Mouse (Mus musculus): Measurements from ENCODE around the gene Ptpra.
"Not testable (repeated sequence)": the region's sequence is repeated elsewhere in the genome, so short reads cannot be mapped to it uniquely, and the experiment has no call there.

Ptpra gene

GRCm38 (mm10) chr2:130491162-130491561 lies 41.1 kb downstream of the Ptpra start:
- Histone ChIP-seq H3K36me3 (ENCODE audit: control insufficient read depth, insufficient read depth, low read length, poor library complexity, severe bottlenecking) (no peaks in the 10 kb centered on the region), H3K27me3 (ENCODE audit: control insufficient read depth, insufficient read depth, low read length, poor library complexity, severe bottlenecking) (no peaks in the 10 kb centered on the region)
- DNase-seq (ENCODE audit: low read depth, low spot score): no peak

GRCm38 (mm10) chr2:130491587-130491986 lies 41.5 kb downstream of the Ptpra start:
- H3K27me3 ChIP-seq (ENCODE audit: control insufficient read depth, insufficient read depth, low read length, poor library complexity, severe bottlenecking): no peaks in the 10 kb centered on the region
- H3K36me3 ChIP-seq (ENCODE audit: control insufficient read depth, insufficient read depth, low read length, poor library complexity, severe bottlenecking): no peaks in the 10 kb centered on the region
- DNase-seq (ENCODE audit: low read depth, low spot score): no peak

- not testable (repeated sequence) for DNase-seq (ENCODE audit: low read depth, low spot score); H3K36me3 ChIP-seq (ENCODE audit: control insufficient read depth, insufficient read depth, low read length, poor library complexity, severe bottlenecking); H3K27me3 ChIP-seq (ENCODE audit: control insufficient read depth, insufficient read depth, low read length, poor library complexity, severe bottlenecking)
Observed at GRCm38 (mm10) chr2:130495114-130495513, 45.0 kb downstream of the Ptpra start.

GRCm38 (mm10) chr2:130496037-130496436 lies 46.0 kb downstream of the Ptpra start:
- no peaks in the 10 kb centered on the region for H3K27me3 ChIP-seq (ENCODE audit: control insufficient read depth, insufficient read depth, low read length, poor library complexity, severe bottlenecking)
- no peak for DNase-seq (ENCODE audit: low read depth, low spot score)
- no peaks in the 10 kb centered on the region for H3K36me3 ChIP-seq (ENCODE audit: control insufficient read depth, insufficient read depth, low read length, poor library complexity, severe bottlenecking)

- no peaks in the 10 kb centered on the region for H3K27me3 ChIP-seq (ENCODE audit: control insufficient read depth, insufficient read depth, low read length, poor library complexity, severe bottlenecking)
- DNase-seq (ENCODE audit: low read depth, low spot score): no peak
Observed at GRCm38 (mm10) chr2:130496931-130497330, 46.9 kb downstream of the Ptpra start.

GRCm38 (mm10) chr2:130499546-130499945 lies 49.5 kb downstream of the Ptpra start:
- H3K36me3 ChIP-seq (ENCODE audit: control insufficient read depth, insufficient read depth, low read length, poor library complexity, severe bottlenecking): no peaks in the 10 kb centered on the region
- no peak for DNase-seq (ENCODE audit: low read depth, low spot score)
- no peaks in the 10 kb centered on the region for H3K27me3 ChIP-seq (ENCODE audit: control insufficient read depth, insufficient read depth, low read length, poor library complexity, severe bottlenecking)

More at GRCm38 (mm10) chr2:130496931-130497330, 46.9 kb downstream of the Ptpra start:
- no peaks in the 10 kb centered on the region for H3K36me3 ChIP-seq (ENCODE audit: control insufficient read depth, insufficient read depth, low read length, poor library complexity, severe bottlenecking)

GRCm38 (mm10) chr2:130501556-130501955 lies 51.5 kb downstream of the Ptpra start:
- H3K36me3 ChIP-seq (ENCODE audit: control insufficient read depth, insufficient read depth, low read length, poor library complexity, severe bottlenecking): peaks cover 3% of the 10 kb centered on the region; the same call in 1 of the 2 replicates
- no peak for DNase-seq (ENCODE audit: low read depth, low spot score)
- no peaks in the 10 kb centered on the region for H3K27me3 ChIP-seq (ENCODE audit: control insufficient read depth, insufficient read depth, low read length, poor library complexity, severe bottlenecking)

GRCm38 (mm10) chr2:130511616-130512015 lies 61.5 kb downstream of the Ptpra start:
- DNase-seq (ENCODE audit: low read depth, low spot score): peak; percentile 57
- not testable (repeated sequence) for H3K27me3 ChIP-seq (ENCODE audit: control insufficient read depth, insufficient read depth, low read length, poor library complexity, severe bottlenecking); H3K36me3 ChIP-seq (ENCODE audit: control insufficient read depth, insufficient read depth, low read length, poor library complexity, severe bottlenecking)

GRCm38 (mm10) chr2:130513907-130514306 lies 63.8 kb downstream of the Ptpra start:
- DNase-seq (ENCODE audit: low read depth, low spot score): no peak
- peaks cover 11% of the 10 kb centered on the region for H3K36me3 ChIP-seq (ENCODE audit: control insufficient read depth, insufficient read depth, low read length, poor library complexity, severe bottlenecking)

GRCm38 (mm10) chr2:130515791-130516190 lies 65.7 kb downstream of the Ptpra start:
- DNase-seq (ENCODE audit: low read depth, low spot score): no peak
- H3K27me3 ChIP-seq (ENCODE audit: control insufficient read depth, insufficient read depth, low read length, poor library complexity, severe bottlenecking): no peaks in the 10 kb centered on the region

More at GRCm38 (mm10) chr2:130513907-130514306, 63.8 kb downstream of the Ptpra start:
- H3K27me3 ChIP-seq (ENCODE audit: control insufficient read depth, insufficient read depth, low read length, poor library complexity, severe bottlenecking): no peaks in the 10 kb centered on the region

GRCm38 (mm10) chr2:130521927-130522326 lies 71.8 kb downstream of the Ptpra start:
- Histone ChIP-seq H3K27me3 (ENCODE audit: control insufficient read depth, insufficient read depth, low read length, poor library complexity, severe bottlenecking) (no peaks in the 10 kb centered on the region), H3K36me3 (ENCODE audit: control insufficient read depth, insufficient read depth, low read length, poor library complexity, severe bottlenecking) (peaks cover 9% of the 10 kb centered on the region)
- DNase-seq (ENCODE audit: low read depth, low spot score): no peak

More at GRCm38 (mm10) chr2:130515791-130516190, 65.7 kb downstream of the Ptpra start:
- peaks cover 13% of the 10 kb centered on the region for H3K36me3 ChIP-seq (ENCODE audit: control insufficient read depth, insufficient read depth, low read length, poor library complexity, severe bottlenecking)

GRCm38 (mm10) chr2:130525480-130525879 lies 75.4 kb downstream of the Ptpra start:
- not testable (repeated sequence) for DNase-seq (ENCODE audit: low read depth, low spot score); H3K27me3 ChIP-seq (ENCODE audit: control insufficient read depth, insufficient read depth, low read length, poor library complexity, severe bottlenecking); H3K36me3 ChIP-seq (ENCODE audit: control insufficient read depth, insufficient read depth, low read length, poor library complexity, severe bottlenecking)

- H3K36me3 ChIP-seq (ENCODE audit: control insufficient read depth, insufficient read depth, low read length, poor library complexity, severe bottlenecking): no peaks in the 10 kb centered on the region; the same call in 1 of the 2 replicates
- no peaks in the 10 kb centered on the region for H3K27me3 ChIP-seq (ENCODE audit: control insufficient read depth, insufficient read depth, low read length, poor library complexity, severe bottlenecking)
- no peak for DNase-seq (ENCODE audit: low read depth, low spot score)
Observed at GRCm38 (mm10) chr2:130528457-130528856, 78.4 kb downstream of the Ptpra start.

- no peak for DNase-seq (ENCODE audit: low read depth, low spot score)
- H3K27me3 ChIP-seq (ENCODE audit: control insufficient read depth, insufficient read depth, low read length, poor library complexity, severe bottlenecking): no peaks in the 10 kb centered on the region
- H3K36me3 ChIP-seq (ENCODE audit: control insufficient read depth, insufficient read depth, low read length, poor library complexity, severe bottlenecking): no peaks in the 10 kb centered on the region; the same call in 1 of the 2 replicates
Observed at GRCm38 (mm10) chr2:130529290-130529689, 79.2 kb downstream of the Ptpra start.

GRCm38 (mm10) chr2:130529925-130530324 lies 79.8 kb downstream of the Ptpra start:
- no peak for DNase-seq (ENCODE audit: low read depth, low spot score)
- no peaks in the 10 kb centered on the region; the same call in 1 of the 2 replicates for H3K36me3 ChIP-seq (ENCODE audit: control insufficient read depth, insufficient read depth, low read length, poor library complexity, severe bottlenecking)
- H3K27me3 ChIP-seq (ENCODE audit: control insufficient read depth, insufficient read depth, low read length, poor library complexity, severe bottlenecking): no peaks in the 10 kb centered on the region

GRCm38 (mm10) chr2:130532201-130532600 lies 82.1 kb downstream of the Ptpra start:
- no peak for DNase-seq (ENCODE audit: low read depth, low spot score)
- Histone ChIP-seq H3K27me3 (ENCODE audit: control insufficient read depth, insufficient read depth, low read length, poor library complexity, severe bottlenecking) (no peaks in the 10 kb centered on the region), H3K36me3 (ENCODE audit: control insufficient read depth, insufficient read depth, low read length, poor library complexity, severe bottlenecking) (no peaks in the 10 kb centered on the region; the same call in 1 of the 2 replicates)

Data from splenic B cell, adult 2 months (primary cell).